Mouse (Mus musculus) cerebellum, postnatal 25 days (tissue): ENCODE measurements at regions not wholly inside any gene's neighbourhood (a gene's known extent, or its start where the extent isn't known, plus 50 kb on each side); places are given as distances from the start of the nearest gene placed in this dataset.
A peak's percentile ranks its signal among the peaks of the same experiment; 100 is the strongest.

ENCODE experiments used
- DNase-seq, 2 experiments: peaks; one replicate each; pipeline ENCODE4 v3.0.0; 2021; ENCODE audit warnings: mixed read lengths in 2 of 2

- no peak for DNase-seq
Measured at GRCm38 (mm10) chr12:32273474-32273873, 65.0 kb upstream of the Pik3cg start.

- peak in 1 of 2 experiments; percentile 13 for DNase-seq
Measured at GRCm38 (mm10) chr12:32279861-32280260, 71.4 kb upstream of the Pik3cg start.

GRCm38 (mm10) chr12:32280309-32280708 lies 71.8 kb upstream of the Pik3cg start:
- no peak for DNase-seq

GRCm38 (mm10) chr12:32282371-32283163 lies 74.1 kb upstream of the Pik3cg start:
- DNase-seq, result no peak

GRCm38 (mm10) chr12:32285039-32285438 lies 76.6 kb upstream of the Pik3cg start:
- no peak for DNase-seq

GRCm38 (mm10) chr12:32286652-32287051 lies 78.2 kb upstream of the Pik3cg start:
- DNase-seq, result no peak

- DNase-seq, result no peak
Measured at GRCm38 (mm10) chr12:32291145-32291544, 82.7 kb upstream of the Pik3cg start.

GRCm38 (mm10) chr12:32291962-32292748 lies 83.7 kb upstream of the Pik3cg start:
- peak; percentile 59 to 61 for DNase-seq

GRCm38 (mm10) chr12:32292749-32293128 lies 84.3 kb upstream of the Pik3cg start:
- DNase-seq, result no peak

GRCm38 (mm10) chr12:32297431-32297830 lies 81.1 kb upstream of the Ccdc71l start:
- DNase-seq, result no peak

- DNase-seq, result no peak
Measured at GRCm38 (mm10) chr12:32299714-32300113, 78.8 kb upstream of the Ccdc71l start.

GRCm38 (mm10) chr12:32305736-32306135 lies 72.8 kb upstream of the Ccdc71l start:
- no peak for DNase-seq

GRCm38 (mm10) chr12:32306326-32306725 lies 72.2 kb upstream of the Ccdc71l start:
- DNase-seq, result no peak

- no peak for DNase-seq
Measured at GRCm38 (mm10) chr12:32307280-32308006, 71.1 kb upstream of the Ccdc71l start.

GRCm38 (mm10) chr12:32315099-32315783 lies 63.3 kb upstream of the Ccdc71l start:
- no peak for DNase-seq
